Mouse (Mus musculus) MEL-GATA-1-ER (cell line): ENCODE results near the gene Znrd1.
A peak's percentile ranks its signal among the peaks of the same experiment; 100 is the strongest.

Experiments
- DNase-seq: peaks from one replicate; pipeline ENCODE4 v3.0.0-alpha.2; 2012; ENCODE audit warnings: low read depth; ENCODE audit errors: extremely low read depth

The Znrd1 gene

DNA sequence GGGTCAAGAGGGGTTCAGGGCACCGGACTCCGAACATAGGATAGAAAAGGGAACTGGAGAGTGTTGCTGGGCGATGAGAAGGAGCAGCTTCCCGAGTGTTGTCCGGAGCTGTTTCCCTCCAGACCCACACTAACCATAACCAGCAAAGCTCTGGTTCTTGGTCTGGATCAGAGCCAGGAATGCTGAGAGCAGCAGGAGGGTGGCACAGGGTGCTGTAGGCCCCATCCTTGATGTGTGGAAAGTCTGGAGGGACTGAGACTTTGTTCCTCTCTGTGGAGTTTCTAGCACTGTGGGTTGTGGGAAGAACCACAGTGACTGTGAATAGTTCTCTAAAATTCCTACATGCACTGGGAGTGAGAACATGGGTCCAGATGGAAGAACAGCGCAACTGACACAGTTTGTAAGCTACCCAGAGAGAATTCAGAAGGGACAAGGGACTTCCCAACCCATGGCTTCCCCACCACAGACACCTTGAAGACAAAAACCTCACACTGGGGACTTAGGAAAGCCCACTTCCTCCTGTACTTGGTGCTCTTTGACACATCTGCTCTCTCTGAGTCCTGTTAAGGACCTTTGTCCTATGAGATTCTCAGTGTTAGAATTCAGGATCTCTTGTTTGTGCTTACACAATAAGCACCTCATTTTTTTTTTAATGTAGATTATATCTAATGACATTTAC lies 13.0 kb upstream of the Znrd1 start:
- DNase-seq: no peak

DNA sequence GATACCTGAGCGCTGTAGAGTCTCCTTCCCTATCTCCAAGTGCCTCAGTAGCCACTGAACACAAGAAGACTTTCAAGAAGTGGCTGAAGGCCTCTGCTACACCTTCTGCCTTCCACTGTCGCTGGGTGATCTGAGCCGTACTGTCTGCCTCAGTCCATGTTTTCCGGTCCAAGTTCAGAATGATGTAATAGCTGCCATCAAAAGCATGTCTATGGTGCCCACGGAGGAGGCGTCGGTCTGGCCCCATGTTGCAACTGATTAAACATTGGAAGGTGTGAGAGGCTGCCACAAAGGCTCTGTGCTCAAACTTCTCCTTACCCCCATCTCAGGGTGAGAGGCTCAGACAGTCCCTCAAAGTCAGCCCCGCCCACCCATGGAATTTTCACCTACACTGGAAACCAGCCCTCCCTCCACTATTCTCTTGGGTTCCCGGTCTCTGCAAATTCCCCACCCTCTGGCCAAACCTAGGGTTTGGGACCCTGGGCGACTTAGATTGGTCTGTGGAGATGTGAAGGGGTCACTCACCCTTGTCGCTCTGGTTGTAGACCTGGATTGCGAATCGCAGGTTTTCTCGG lies 12.0 kb upstream of the Znrd1 start:
- DNase-seq: no peak

DNA sequence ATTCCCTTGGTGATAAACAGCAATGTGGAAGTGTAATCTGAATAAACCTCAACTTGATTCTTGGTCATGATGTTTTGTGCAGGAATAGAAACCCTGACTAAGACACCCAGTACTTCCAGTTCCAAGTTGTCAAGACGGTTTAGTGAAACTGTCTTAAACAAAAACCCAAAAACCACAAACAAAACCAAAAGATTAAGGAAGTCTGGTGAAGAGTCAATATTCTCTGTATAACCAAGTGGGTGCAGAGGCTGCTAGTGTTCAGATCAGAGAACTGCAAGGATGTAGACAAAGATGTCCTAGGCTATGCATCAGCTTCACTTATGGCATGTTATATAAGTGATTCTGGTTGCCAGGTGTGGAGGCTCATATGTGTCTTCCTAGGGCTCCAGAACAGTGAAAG lies 8.5 kb upstream of the Znrd1 start:
- no peak for DNase-seq

DNA sequence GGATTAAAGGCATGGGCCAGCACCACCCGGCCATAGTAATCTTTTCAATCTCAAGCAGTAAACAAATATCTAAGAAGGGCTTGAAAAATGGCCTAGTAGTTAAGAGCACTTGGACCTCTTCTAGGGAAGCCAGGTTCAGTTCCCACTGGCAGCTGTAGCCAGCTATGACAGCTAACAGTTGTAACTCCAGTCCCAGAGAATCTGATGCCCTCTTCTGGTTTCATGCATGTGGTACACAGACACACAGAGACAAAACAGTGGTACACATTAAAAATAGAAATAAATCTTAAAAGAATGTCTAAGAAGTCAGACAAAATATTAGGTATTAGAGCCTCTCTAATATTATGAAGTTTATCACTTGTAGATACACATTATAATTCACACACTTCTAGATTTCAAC lies 2.8 kb upstream of the Znrd1 start:
- DNase-seq: no peak

DNA sequence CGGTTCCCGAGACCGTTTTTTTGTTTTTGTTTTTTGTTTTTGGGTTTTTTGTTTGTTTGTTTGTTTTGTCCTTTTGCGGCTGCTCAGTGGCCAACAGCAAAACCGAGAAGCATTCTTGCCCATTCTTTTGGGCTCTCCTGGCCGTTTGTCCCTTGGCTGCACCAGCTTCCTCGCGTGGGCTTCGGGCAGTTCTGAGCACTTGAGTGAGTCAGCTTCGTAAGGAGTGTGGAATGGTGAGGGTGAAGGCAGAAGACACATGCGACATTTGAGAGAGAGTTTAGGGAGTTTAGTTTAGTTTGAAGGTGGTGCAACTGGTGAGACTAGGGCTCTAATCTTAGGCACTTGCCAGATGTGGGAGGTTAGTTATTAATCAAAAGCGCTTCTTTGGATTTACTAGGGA lies 525 bp upstream of the Znrd1 start:
- DNase-seq: no peak

DNA sequence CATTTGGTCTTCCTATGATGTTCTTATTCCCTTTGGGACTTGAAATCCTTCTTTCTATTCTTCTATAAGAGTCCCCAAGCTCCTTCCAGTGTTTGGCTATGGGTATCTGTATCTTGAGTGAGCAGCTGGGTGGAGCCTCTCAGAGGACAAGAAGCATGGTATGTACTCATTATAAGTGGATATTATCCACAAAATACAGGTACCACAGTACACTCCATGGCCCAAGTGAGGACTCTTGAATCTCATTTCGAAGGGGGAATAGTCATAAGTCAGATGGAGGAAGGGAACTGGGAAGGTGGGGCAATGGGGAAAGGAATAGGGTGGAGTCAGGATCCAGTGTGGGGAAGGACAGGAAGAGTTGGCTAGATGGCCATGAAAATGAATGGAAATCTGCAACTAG lies 5.3 kb downstream of the Znrd1 start:
- no peak for DNase-seq

DNA sequence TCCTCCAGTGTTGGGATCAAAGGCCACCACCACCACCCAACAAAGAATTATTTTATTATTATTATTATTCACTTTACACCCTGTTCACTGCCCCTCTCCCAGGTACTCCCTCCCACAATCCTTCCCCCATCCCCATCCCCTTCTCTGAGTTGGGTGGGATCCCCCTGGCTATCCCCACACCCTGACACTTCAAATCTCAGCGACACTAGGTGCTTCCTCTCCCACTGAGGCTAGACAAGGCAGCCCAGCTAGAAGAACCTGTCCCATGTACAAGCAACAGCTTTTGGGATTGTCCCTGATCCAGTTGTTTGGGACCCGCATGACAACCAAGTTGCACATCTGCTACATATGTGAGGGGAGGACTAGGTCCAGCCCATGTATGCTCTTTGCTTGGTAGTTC lies 5.7 kb downstream of the Znrd1 start:
- no peak for DNase-seq

DNA sequence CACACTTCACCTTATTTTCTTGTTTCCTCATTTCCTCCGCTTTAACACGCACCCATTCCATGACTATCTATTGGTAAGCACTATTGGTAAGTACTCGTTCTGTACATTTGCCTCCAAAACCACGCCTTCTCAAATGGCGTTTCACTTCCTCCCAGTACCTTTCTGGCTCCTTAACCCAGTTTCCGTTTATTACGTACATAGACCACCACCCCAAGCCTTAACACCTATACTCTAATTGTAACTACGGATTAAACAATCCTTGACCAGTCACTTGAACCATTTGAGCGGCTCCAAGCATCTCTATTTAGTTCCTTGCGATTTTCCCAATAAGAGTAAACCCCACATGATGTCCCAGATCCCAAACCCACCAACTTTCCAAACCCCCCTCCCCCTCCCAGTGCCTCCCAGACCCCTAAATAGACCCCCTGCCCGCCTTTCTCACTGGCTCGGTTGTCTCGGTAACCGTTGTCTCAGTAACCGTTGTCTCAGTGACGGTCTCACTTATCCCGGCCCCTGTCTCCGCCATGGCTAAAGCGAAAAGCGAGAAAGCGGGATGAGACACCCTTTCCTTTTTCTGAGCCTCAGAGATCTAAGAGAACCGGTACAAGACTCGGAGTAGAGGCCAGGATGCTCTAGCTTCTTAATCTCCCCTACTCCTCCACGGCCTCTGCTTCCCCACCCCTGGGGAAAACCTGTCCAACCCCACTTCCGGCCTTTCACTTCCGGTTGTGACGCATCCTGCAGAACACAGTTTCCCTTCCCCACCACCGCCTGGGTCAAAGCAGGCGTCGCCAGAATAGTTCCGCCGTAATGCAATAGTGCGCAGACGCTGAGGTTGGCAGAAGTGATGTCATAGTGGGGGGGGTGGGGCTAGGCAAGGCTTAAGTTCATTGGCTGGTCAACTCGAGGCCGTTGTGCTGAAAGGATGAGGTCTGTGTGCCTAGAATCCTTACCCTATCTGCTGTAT lies 7.1 kb downstream of the Znrd1 start, which contains the start of gene Ppp1r11:
Gene Ppp1r11 (minus strand): TSS at position 761 of the 967 bp plus-strand sequence.
- peak; percentile 96 for DNase-seq

DNA sequence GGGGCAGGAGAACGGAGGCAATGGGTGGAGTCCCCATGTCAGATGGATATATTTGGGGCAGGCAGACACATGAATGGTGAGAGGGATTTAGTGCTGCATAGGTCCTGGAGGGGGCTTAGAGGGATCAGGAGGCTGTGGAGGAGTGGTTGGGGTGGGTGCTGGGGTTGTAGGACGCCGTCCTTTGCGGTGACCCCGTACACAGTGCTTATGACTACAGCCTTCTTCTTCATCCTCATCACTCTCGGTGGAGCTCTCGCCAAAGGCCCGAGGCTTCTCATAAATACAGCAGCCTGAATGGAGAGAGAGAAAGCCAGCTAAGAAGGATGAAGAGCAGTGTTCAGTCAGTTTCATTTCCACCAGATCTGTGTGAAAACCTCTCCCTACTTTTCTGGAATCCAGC lies 9.1 kb downstream of the Znrd1 start:
- no peak for DNase-seq

DNA sequence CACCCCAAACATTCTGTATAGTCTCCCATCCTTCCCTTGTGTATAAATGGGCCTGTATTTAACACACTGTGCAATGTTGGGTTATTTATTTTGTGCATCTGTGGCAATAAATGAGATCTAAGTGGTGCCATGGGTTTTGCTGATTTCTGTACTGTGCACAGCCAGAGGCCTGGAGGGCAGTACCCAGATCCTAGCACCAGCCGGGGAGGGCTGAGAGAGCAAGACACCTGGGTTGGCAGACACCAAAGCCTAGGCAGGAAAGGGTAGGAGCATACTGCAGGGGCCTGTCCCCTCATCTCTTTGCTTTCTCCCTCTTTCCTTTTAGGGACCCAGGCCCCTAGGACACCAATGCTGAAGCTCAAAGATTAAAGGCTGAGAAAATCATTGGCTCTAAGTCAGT lies 10.1 kb downstream of the Znrd1 start:
- no peak for DNase-seq

DNA sequence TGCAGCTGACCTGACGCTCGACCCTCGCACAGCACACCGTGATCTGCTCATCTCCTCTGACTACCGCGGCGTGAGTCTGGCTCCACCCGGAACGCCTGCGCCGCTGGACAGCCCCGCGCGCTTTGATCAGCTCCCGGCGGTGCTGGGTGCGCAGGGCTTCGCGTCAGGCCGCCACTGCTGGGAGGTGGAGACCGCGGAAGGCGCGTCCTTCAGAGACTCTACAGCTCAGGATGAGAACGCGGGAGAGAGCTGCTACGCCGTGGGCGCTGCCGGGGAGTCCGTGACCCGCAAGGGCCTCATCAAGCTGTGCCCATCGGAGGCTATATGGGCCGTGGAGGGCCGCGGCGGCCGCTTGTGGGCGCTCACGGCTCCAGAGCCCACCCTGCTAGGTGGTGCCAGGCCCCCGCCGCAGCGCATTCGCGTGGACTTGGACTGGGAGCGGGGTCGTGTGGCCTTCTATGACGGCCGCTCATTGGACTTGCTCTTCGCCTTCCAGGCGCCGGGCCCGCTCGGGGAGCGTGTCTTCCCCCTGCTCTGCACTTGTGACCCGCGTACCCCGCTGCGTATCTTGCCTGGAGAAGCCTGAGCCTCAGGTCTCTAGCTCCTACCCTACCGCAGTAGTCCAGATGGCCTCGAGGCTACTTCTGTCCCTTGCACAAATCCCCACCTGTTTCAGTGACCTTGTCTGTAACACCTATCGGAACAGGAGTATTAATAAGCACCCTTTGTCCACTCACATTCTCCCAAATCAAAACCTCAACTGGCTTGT lies 11.1 kb downstream of the Znrd1 start:
- DNase-seq: no peak

DNA sequence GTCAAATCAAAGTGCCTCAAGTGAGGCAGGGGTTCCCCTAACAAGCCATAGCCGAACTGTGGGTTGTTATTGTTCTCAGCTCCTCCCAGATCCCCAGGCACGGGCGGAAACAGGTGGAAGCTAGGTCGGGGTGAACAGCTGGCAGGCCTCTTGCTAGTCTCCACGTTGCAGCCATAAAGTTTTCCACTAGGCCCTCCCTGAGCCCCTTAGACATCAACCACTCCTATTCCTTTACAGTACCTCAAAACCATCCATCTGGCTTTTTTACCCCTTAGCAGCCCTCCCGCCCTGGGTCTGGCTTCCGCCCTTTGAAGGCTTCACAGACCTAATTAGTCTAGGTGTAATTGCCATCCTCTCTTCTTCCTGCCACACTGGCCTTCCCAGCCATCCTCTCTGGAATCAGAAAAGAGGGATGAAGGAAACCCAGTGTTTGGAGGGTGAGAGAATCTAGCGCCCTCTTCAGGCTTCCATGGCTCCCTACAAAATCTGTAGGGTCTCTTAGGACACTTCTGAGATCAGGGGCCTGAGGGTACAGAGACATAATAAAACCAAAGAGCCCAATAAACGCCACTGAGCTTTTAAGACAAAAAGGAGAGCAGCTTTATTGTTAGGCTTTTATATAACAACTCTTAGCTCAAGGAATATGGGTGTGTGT lies 14.1 kb downstream of the Znrd1 start:
- no peak for DNase-seq

DNA sequence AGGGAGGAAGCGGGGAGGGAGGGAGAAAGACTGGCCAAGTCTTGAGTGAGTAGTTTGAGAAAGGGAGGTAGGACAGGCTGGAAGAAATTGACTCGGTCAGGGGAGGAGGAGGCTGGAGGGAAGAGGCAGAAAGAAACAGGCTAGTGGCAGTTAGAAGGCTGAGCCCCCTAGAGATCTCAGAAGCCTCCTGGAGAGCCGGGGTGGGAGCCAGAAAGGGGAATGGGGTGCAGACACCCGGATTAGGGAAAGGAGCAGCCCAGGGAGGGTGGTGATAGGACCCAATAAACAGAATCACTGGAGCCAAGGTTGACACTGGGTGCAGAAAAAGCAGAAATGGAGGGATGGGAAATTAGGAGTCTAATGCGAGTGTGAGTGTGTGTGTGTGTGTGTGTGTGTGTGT lies 14.7 kb downstream of the Znrd1 start:
- no peak for DNase-seq

DNA sequence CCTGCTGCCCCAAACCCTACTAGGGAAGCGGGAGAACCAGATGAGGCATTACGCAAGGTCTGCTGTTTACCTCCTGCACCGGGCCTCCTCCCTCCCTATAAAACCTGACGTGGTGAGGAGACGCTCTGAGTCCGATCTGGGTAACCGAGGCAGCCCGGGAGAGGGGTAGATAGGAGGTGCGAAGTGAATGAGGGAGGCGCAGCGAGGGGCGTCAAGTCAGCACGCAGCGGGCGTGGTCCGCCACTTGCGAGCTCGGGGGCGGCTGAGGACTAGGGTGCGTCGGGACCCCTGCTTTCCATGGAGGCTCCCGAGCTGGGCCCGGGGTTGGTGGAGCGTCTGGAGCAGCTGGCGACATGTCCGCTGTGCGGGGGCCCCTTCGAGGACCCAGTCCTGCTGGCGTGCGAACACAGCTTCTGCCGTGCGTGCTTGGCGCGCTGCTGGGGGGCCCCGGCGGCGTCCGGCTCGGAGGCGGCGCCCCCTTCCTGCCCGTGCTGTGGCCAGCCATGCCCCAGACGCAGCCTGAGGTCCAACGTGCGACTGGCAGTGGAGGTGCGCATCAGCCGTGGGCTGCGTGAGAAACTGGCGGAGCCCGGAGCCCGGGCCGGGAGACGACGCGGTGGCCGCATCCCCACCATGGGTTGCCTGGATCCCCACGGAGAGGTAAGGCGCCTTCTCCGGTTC lies 15.4 kb downstream of the Znrd1 start, which contains the start of gene Rnf39:
Gene Rnf39 (plus strand): TSS at position 128 of the 681 bp plus-strand sequence.
- no peak for DNase-seq

DNA sequence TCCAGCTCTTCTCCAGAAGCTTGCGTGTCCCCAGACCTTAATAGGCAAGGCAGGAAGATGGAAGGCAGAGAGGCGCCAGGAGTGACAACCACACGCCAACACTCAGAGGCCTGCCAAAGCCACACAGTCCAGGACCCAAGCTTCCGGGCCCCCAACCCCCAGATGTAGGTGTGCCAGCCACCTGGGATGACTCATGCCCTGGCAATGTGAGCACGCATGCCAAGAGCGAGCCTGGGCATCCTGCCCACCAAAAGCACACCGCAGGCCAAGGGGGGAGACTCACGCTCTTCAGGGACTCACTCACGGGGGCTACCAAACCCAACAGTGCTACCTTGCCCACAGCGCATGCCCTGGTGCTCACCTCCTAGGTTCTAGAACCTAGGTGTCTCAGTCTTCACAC lies 16.0 kb downstream of the Znrd1 start:
- no peak for DNase-seq

DNA sequence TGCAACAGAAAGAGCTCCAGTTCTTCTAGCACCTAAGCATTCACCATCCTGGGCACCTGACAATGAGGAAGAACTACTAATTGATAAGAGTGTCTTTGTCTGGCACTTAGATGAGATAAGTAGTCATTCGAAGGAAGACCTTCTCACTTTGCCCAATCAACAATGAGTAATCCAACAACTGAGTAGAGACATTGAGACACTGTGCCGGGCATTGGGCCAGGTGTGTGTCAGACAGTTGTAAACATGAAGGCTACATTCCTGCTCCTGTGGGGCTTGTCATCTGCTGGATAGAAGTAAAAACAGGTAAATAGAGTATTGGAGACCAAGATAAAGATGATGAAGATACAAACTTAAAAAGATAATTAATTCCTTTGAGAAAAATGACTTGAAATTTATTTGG lies 20.3 kb downstream of the Znrd1 start:
- DNase-seq: no peak

DNA sequence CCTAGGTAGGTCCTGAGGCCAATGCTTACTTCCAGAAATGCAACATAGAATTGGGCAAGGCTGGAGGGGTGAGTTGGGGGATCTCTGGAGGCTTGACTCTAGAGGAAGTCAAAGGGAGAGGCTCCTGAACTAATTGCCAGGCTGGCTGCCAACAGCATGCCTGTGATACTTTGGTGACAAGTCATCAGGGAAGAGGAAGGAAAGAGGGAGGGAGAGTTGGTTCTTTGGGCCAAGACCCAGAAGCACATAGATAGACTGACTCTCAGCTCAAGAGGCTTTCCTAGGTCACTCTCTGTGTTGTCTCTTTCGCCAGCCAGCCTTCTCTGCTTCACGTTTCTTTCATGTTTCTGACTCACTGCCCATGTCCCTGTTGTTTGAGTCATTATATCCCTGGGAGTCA lies 26.6 kb downstream of the Znrd1 start:
- no peak for DNase-seq

DNA sequence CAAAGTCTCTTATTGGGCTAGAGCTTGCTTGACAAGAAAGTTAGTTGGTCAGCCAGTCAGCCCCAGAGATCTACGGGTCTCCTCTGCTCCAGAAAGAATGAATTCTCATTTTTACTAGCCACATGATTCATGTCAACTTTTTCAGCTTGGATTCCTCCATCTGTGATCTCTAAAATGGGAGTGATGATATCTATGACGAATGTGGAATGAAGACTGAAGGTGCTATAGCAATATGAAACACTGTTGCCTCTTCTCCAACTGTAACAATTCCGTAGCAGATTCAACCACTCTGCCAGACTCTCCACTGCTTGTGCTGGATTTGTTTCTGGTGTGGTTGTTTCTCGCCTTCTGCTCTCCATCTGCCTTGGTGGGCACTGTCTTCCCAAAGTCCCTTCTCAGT lies 27.2 kb downstream of the Znrd1 start:
- no peak for DNase-seq

DNA sequence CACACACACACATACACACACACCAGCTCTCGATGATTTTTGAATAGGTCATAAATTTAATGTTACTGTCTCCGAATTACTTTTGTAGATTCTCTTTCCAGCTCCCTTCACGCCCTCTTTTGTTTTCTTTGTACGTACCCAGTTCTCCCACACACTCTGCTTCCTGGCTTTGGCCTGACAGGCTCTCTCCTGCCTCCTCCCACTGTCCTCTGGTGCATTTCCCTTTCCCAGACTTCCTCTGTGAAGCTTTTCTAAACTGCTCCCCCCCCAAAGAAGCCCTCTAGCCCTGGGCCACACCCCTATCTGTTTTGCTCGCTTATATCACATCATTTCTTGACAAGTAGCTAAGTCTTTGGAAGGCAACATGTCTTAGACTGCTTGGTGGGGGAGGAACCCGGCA lies 28.1 kb downstream of the Znrd1 start:
- DNase-seq: no peak

DNA sequence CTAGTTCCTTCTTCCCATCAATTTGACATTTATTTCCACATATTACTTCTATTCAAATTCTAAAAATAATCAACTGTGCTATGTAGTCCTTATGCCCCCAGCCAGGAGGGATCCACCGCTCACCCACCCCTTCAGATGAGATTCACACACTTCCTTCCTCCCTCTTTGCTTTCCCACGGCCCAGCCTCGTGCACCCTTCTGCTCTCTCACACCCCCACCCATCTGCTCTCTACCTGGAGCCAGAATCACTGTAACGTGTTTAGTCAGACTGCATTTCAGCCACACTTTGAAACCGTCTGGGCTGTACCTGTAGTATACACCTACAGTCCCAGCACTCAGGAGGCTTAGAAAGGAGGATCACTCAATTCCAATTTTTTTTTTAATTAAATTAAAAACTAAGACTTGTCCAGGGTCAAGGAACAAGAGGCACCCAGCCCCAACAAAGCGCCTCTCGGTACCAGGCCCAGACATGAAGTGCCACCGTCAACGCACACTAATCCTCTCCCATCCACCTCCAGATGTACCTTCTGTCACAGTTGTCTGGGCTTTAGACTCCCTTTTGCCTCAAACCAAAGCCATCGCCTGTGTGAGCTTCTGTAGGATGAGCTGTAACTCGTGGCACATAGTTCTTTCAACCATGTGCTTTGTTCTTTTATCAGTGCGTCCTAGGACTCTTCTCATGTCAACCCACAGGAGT lies 29.0 kb downstream of the Znrd1 start:
- DNase-seq: no peak
